Mouse (Mus musculus) MEL (cell line): ENCODE results near the gene Ephx4. TPM values are rescaled to one million over a fixed set of nuclear protein-coding genes. Genes with fewer than 3 reads are reported as not detected.

ENCODE experiments used
- DNase-seq: peaks from one replicate; pipeline ENCODE4 v3.0.0; 2011; ENCODE audit warnings: low read depth, low spot score
- H3K27ac ChIP-seq: 2 replicates; pipeline ENCODE4 v1.5.1; 2012; ENCODE audit warnings: low read depth, mild to moderate bottlenecking, control low read depth, low read length, moderate library complexity; ENCODE audit not compliant: control insufficient read depth
- H3K27me3 ChIP-seq, 2 experiments: fragments of 150-350 bp in 1 of 2; sonication (generic) in 1 of 2; 2 replicates each; pipeline ENCODE4 v1.6.1; 2012; ENCODE audit warnings: low read length in 2 of 2, mild to moderate bottlenecking in 2 of 2, improper control_type of control experiment in 1 of 2, moderate library complexity in 1 of 2; ENCODE audit not compliant: insufficient read depth in 2 of 2, control insufficient read depth in 1 of 2
- H3K36me3 ChIP-seq, 2 experiments: 2 replicates each; pipeline ENCODE4 v1.6.1; 2012 to 2014; ENCODE audit warnings: low read length in 2 of 2, improper control_type of control experiment in 1 of 2, inconsistent platforms in 1 of 2, mild to moderate bottlenecking in 1 of 2; ENCODE audit not compliant: insufficient read depth in 2 of 2, control insufficient read depth in 1 of 2
- H3K4me1 ChIP-seq, 2 experiments: fragments of 150-350 bp in 1 of 2; sonication (generic) in 1 of 2; 2 replicates each; pipeline ENCODE4 v1.6.1; 2012; ENCODE audit warnings: low read length in 2 of 2, improper control_type of control experiment in 1 of 2, mild to moderate bottlenecking in 1 of 2; ENCODE audit not compliant: insufficient read depth in 2 of 2, control insufficient read depth in 1 of 2
- H3K4me3 ChIP-seq, 2 experiments: fragments of 150-350 bp in 1 of 2; sonication (generic) in 1 of 2; 2 replicates each; pipeline ENCODE4 v1.5.1; 2012; ENCODE audit warnings: low read depth in 2 of 2, low read length in 2 of 2, mild to moderate bottlenecking in 2 of 2, moderate library complexity in 2 of 2, control low read depth in 1 of 2, improper control_type of control experiment in 1 of 2; ENCODE audit not compliant: control insufficient read depth in 1 of 2, insufficient read depth in 1 of 2
- H3K79me2 ChIP-seq: 2 replicates; pipeline ENCODE4 v1.6.1; 2012; ENCODE audit warnings: mild to moderate bottlenecking, low read length, moderate library complexity; ENCODE audit not compliant: control insufficient read depth, poor library complexity, insufficient read depth
- H3K9ac ChIP-seq: 2 replicates; pipeline ENCODE4 v1.6.1; 2012; ENCODE audit warnings: low read depth, mild to moderate bottlenecking, control low read depth, low read length, moderate library complexity; ENCODE audit not compliant: control insufficient read depth, poor library complexity, severe bottlenecking
- H3K9me3 ChIP-seq: fragments of 150-350 bp; sonication (generic); replicated peaks from 2 replicates; pipeline ENCODE4 v1.6.1; 2012; ENCODE audit warnings: mild to moderate bottlenecking, low read length, improper control_type of control experiment, moderate library complexity; ENCODE audit not compliant: insufficient read depth
- CTCF ChIP-seq, 3 experiments: IDR thresholded peaks in 2 of 3; conservative IDR thresholded peaks in 1 of 3; 2 replicates each; pipeline ENCODE4 v1.5.1; 2011 to 2012; ENCODE audit warnings: low read length in 3 of 3, low read depth in 2 of 3, mild to moderate bottlenecking in 2 of 3, improper control_type of control experiment in 1 of 3, inconsistent platforms in 1 of 3, mixed read lengths in 1 of 3, moderate library complexity in 1 of 3; ENCODE audit not compliant: control insufficient read depth in 1 of 3, insufficient read depth in 1 of 3, poor library complexity in 1 of 3, severe bottlenecking in 1 of 3
- HCFC1 ChIP-seq: IDR thresholded peaks from 2 replicates; pipeline ENCODE4 v1.6.1; 2012; ENCODE audit warnings: low read depth, mild to moderate bottlenecking, inconsistent platforms, low read length, improper control_type of control experiment, moderate library complexity
- JUND ChIP-seq: IDR thresholded peaks from 2 replicates; pipeline ENCODE4 v1.6.1; 2011; ENCODE audit warnings: low read depth, mild to moderate bottlenecking, improper control_type of control experiment, low read length
- KAT2A ChIP-seq: conservative IDR thresholded peaks from 2 replicates; pipeline ENCODE4 v1.6.1; 2012; ENCODE audit warnings: low read depth, low read length, improper control_type of control experiment, inconsistent platforms
- MAX ChIP-seq: IDR thresholded peaks from 2 replicates; pipeline ENCODE4 v1.6.1; 2011; ENCODE audit warnings: low read length, improper control_type of control experiment
- MXI1 ChIP-seq: IDR thresholded peaks from 2 replicates; pipeline ENCODE4 v1.6.1; 2011; ENCODE audit warnings: mild to moderate bottlenecking, low read depth, low read length, improper control_type of control experiment
- MYB ChIP-seq: IDR thresholded peaks from 2 replicates; pipeline ENCODE4 v1.6.1; 2011; ENCODE audit warnings: mild to moderate bottlenecking, low read depth, low read length, improper control_type of control experiment
- TAL1 ChIP-seq: IDR thresholded peaks from 2 replicates; pipeline ENCODE4 v1.6.1; 2012; ENCODE audit warnings: mild to moderate bottlenecking, inconsistent platforms, low read length, moderate library complexity, mixed read lengths
- USF2 ChIP-seq, 2 experiments: IDR thresholded peaks; 2 replicates each; pipeline ENCODE4 v1.6.1; 2011 to 2012; ENCODE audit warnings: improper control_type of control experiment in 2 of 2, low read length in 2 of 2, borderline replicate concordance in 1 of 2, inconsistent platforms in 1 of 2, low read depth in 1 of 2, mild to moderate bottlenecking in 1 of 2; ENCODE audit not compliant: insufficient read depth in 1 of 2
- ZC3H11A ChIP-seq: IDR thresholded peaks from 2 replicates; pipeline ENCODE4 v1.6.1; 2012; ENCODE audit warnings: low read depth, mild to moderate bottlenecking, inconsistent platforms, low read length, improper control_type of control experiment
- ZMIZ1 ChIP-seq: IDR thresholded peaks from 2 replicates; pipeline ENCODE4 v1.6.1; 2012; ENCODE audit warnings: low read depth, mild to moderate bottlenecking, inconsistent platforms, low read length, improper control_type of control experiment, moderate library complexity
- ZNF384 ChIP-seq: IDR thresholded peaks from 2 replicates; pipeline ENCODE4 v1.6.1; 2012; ENCODE audit warnings: low read depth, mild to moderate bottlenecking, inconsistent platforms, low read length, improper control_type of control experiment
- polyA plus RNA-seq, 2 experiments: library from polyadenylated mRNA; stranded (reverse) in 1 of 2; unstranded in 1 of 2; fragments of >175 nt in 1 of 2; fragments of >200 nt in 1 of 2; gene quantifications; 2 replicates each; pipeline versions ENCODE4 v1.2.1 to v1.2.4; 2012; ENCODE audit warnings: low replicate concordance in 2 of 2, low read depth in 1 of 2; ENCODE audit not compliant: insufficient read length in 2 of 2, insufficient read depth in 1 of 2, missing spikeins in 1 of 2
- total RNA-seq: library from RNA; depleted of rRNA; stranded (reverse); fragments of 300-350 nt; gene quantifications from 2 replicates; pipeline ENCODE4 v1.2.3, GENCODE M21; 2012

The Ephx4 gene
- total and polyA plus RNA-seq, 3 experiments = 0.39 to 1.4 TPM; not detected in 1

- H3K36me3 ChIP-seq = no peaks in the 10 kb centered on the region; a peak in 1 of 4 replicates
- DNase-seq = no peak
- H3K27me3 ChIP-seq = no peaks in the 10 kb centered on the region; a peak in 1 of 4 replicates
- H3K79me2 ChIP-seq = no peaks in the 10 kb centered on the region
- H3K27ac ChIP-seq = no peak overlapping the region
- H3K9me3 ChIP-seq = no peaks in the 10 kb centered on the region
- TF ChIP-seq ZMIZ1 (no peak), JUND (no peak)
- no peaks in the 10 kb centered on the region for H3K4me1 ChIP-seq
- no peak overlapping the region for H3K4me3 ChIP-seq
- H3K9ac ChIP-seq = no peak overlapping the region
Observed at GRCm38 (mm10) chr5:107357723-107358122, 44.8 kb upstream of the Ephx4 start.

- Histone ChIP-seq H3K4me3 (peak overlapping the region; percentile 53 to 79), H3K9ac (no peak overlapping the region), H3K79me2 (no peaks in the 10 kb centered on the region), H3K36me3 (no peaks in the 10 kb centered on the region; a peak in 1 of 4 replicates), H3K9me3 (no peaks in the 10 kb centered on the region), H3K27me3 (no peaks in the 10 kb centered on the region; a peak in 1 of 4 replicates), H3K27ac (no peak overlapping the region), H3K4me1 (no peaks in the 10 kb centered on the region)
- TF ChIP-seq CTCF (IDR thresholded peaks at IDR 0.05 in 2 of 3, conservative IDR thresholded peaks at IDR 0.05 in 1 of 3; ENCODE audit: control insufficient read depth in 1 of 3, insufficient read depth in 1 of 3, low read depth in 2 of 3, low read length in 3 of 3, poor library complexity in 1 of 3, severe bottlenecking in 1 of 3) (no peak), MYB (no peak), ZNF384 (no peak), TAL1 (no peak), USF2 (IDR thresholded peaks at IDR 0.05; ENCODE audit: borderline replicate concordance in 1 of 2, insufficient read depth in 1 of 2, low read depth in 1 of 2, low read length in 2 of 2) (no peak), ZMIZ1 (no peak), KAT2A (no peak)
- DNase-seq = peak; percentile 76
Observed at GRCm38 (mm10) chr5:107359395-107360053, 43.0 kb upstream of the Ephx4 start.

- no peak for TF ChIP-seq HCFC1
- no peak for TF ChIP-seq MXI1
- no peak for TF ChIP-seq ZC3H11A
- TF ChIP-seq KAT2A = no peak
- TF ChIP-seq MAX = no peak
- TF ChIP-seq, all 39 proteins: peak for 0
- no peak overlapping the region for H3K27ac ChIP-seq
- no peaks in the 10 kb centered on the region for H3K9me3 ChIP-seq
- no peaks in the 10 kb centered on the region; a peak in 1 of 4 replicates for H3K36me3 ChIP-seq
- peak overlapping the region; percentile 48 to 79 for H3K4me3 ChIP-seq
- H3K27me3 ChIP-seq = no peaks in the 10 kb centered on the region; a peak in 1 of 4 replicates
- no peaks in the 10 kb centered on the region for H3K4me1 ChIP-seq
- no peaks in the 10 kb centered on the region for H3K79me2 ChIP-seq
- H3K9ac ChIP-seq = no peak overlapping the region
- no peak for DNase-seq
Observed at GRCm38 (mm10) chr5:107360054-107360730, 42.3 kb upstream of the Ephx4 start.
